Mouse (Mus musculus): ENCODE results near the gene Fcrl6. TPM values are rescaled to one million over a fixed set of nuclear protein-coding genes. Genes with fewer than 3 reads are reported as not detected.

The Fcrl6 gene
- polyA plus RNA-seq (2017; shearing (Covaris generic)) = not detected

GRCm38 (mm10) chr1:172602326-172602725 lies at the start of gene Fcrl6:
Gene Fcrl6, minus strand, starts transcription at chr1:172602551.

GRCm38 (mm10) chr1:172632451-172633326 lies 30.3 kb upstream of the Fcrl6 start, which contains the start of gene Dusp23:
Gene Dusp23, minus strand, starts transcription at chr1:172632962.

GRCm38 (mm10) chr1:172590385-172590784 lies 12.0 kb downstream of the Fcrl6 start, which contains the start of gene Slamf8:
Gene Slamf8, minus strand, starts transcription at chr1:172590568.

GRCm38 (mm10) chr1:172555638-172556037 lies 46.7 kb downstream of the Fcrl6 start, which contains the start of gene Vsig8:
Gene Vsig8, plus strand, starts transcription at chr1:172555938.

Other genes with a start within 250 kb of the Fcrl6 start
- 8.9 TPM for gene Pigm, start 226.0 kb downstream of the Fcrl6 start, polyA plus RNA-seq (2017; shearing (Covaris generic))
- not detected for gene Slamf9, start 127.2 kb downstream of the Fcrl6 start, polyA plus RNA-seq (2017; shearing (Covaris generic))
- gene Igsf9, start 120.8 kb downstream of the Fcrl6 start, polyA plus RNA-seq (2017; shearing (Covaris generic)) = 0.60 TPM
- 470 TPM for gene Tagln2, start 102.5 kb downstream of the Fcrl6 start, polyA plus RNA-seq (2017; shearing (Covaris generic))
- 1.0 TPM for gene Cfap45, start 81.8 kb downstream of the Fcrl6 start, polyA plus RNA-seq (2017; shearing (Covaris generic))
- not detected for gene Vsig8, start 46.6 kb downstream of the Fcrl6 start, polyA plus RNA-seq (2017; shearing (Covaris generic))
- gene Slamf8, start 12.0 kb downstream of the Fcrl6 start, polyA plus RNA-seq (2017; shearing (Covaris generic)) = 0.25 TPM
- 3.1 TPM for gene Dusp23, start 30.4 kb upstream of the Fcrl6 start, polyA plus RNA-seq (2017; shearing (Covaris generic))
- gene Crp, start 95.5 kb upstream of the Fcrl6 start, polyA plus RNA-seq (2017; shearing (Covaris generic)) = not detected